In the genomic region with DNA sequence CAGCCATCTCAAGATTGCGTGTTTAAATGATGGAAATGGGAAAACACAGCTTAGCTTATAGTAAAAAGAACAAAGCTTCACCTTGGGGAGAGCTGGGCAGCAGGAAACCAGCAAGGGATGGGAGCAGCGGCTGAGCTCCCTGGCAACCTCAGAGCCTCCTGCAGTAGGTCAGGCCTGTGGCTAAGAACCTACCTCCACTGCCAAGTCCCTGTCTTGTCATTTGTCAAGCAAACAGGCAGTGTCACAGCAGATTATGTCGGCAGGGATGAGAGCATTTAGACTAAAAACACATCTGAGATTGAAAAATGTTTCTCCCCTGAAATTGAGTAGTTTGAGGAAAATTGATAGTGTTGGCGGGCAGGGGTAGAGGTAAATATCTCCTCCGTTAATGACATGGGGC, we compare ENCODE assay signal across 19 mouse cellular contexts.
DNase-seq lines count a peak whose midpoint lies in the region; ATAC-seq lines count a peak whose summit lies in the region.
"Had no signal": no experiment of that assay in that cellular context is flagged by ENCODE, and none has a peak within 500 bp of the region (broad histone marks: within the 10 kb centered on the region; RNA-seq: fewer than 3 reads in every experiment).

No protein-coding gene starts in this region.

- ATAC-seq in frontal cortex, adult (ENCODE audit: low TSS enrichment) = no peak
- no peak for ATAC-seq in CD4-positive, CD25-positive, alpha-beta regulatory T cell, adult 4 months
- ATAC-seq: forebrain, postnatal 0 days; liver, postnatal 0 days; lung, postnatal 0 days had no signal

- peak; percentile 30 for DNase-seq in cerebellum, adult 11 months
- no peak for DNase-seq in cerebellum, postnatal 4 days (ENCODE audit: low spot score in 2 of 2)
- peak; percentile 28 for DNase-seq in left cerebral cortex, postnatal 4 days
- DNase-seq in left cerebral cortex, postnatal 10 days (ENCODE audit: extremely low spot score in 1 of 2, low spot score in 2 of 2) = no peak
- DNase-seq in cerebellum, adult 11-12 months = peak; percentile 51
- DNase-seq in cerebellum, postnatal 14 days = peak; percentile 56 to 65
- DNase-seq: adrenal gland, postnatal 36 days; forebrain, postnatal 0 days; gastrocnemius, postnatal 36 days; heart, postnatal 36 days; kidney, adult 8-10 months; kidney, postnatal 10 days; liver, postnatal 0 days; right cerebral cortex, adult 18-20 months; right cerebral cortex, postnatal 4 days; thymus, postnatal 4 days had no signal

- intact Hi-C loops in left cerebral cortex, postnatal 4 days (cut with DNase I) = no loop called here
- intact Hi-C loops in left cerebral cortex, postnatal 10 days (cut with DNase I) = no loop called here

Comparison
In these comparisons a context has a peak if more than half of its experiments do, and no peak if none do; other contexts are left out.
1. DNase-seq: peak in cerebellum, adult 11 months (single experiment), left cerebral cortex, postnatal 4 days (single experiment), cerebellum, adult 11-12 months (single experiment) and cerebellum, postnatal 14 days (2 of 2); none in cerebellum, postnatal 4 days (0 of 2) and left cerebral cortex, postnatal 10 days (0 of 2).